Mouse (Mus musculus) frontal cortex, adult (tissue): ENCODE data around the gene Tnfrsf4.

Experiments used
- ATAC-seq: cut with Nextera tagmentation; 2 replicates; pipeline ENCODE4 v1.9.2; 2017; ENCODE audit warnings: mild to moderate bottlenecking, moderate library complexity, mixed read lengths; ENCODE audit not compliant: low TSS enrichment

Tnfrsf4 gene

GRCm38 (mm10) chr4:156065156-156065894 is 51.7 kb downstream of the Tnfrsf4 start:
- ATAC-seq, result no peak
